Comparison of ENCODE assay signal across 8 mouse cellular contexts in the genomic region with DNA sequence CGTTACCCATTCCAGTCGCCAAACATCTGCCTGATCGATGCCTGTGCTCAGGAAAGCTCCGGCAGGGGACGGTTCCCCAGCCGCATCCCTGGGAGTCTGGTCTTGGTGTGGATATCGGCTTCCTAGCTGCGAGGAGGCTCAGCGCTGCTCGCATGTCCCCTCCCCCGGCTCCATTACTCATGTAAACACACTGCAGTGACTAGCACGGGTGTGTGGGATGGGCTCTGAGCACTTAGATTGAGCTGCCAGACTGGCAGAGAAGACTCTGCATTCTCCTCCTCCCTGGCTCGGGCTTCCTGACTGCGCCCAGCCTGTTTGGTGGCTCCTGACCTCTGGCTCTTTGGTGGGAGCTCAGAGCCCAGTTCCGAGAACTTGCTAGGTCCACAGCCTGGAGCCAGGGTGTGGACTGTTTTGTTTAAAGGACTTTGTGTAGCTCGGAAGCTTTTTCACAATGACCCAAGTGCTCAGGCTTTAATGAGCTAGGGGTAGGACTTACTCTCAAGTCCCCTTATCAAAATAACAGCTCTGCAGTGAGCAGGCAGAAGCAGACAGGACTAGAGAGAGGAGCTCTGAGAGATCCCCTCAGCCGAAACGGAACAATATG.
DNase-seq lines count a peak whose midpoint lies in the region; ATAC-seq and TF ChIP-seq lines count a peak whose summit lies in the region.

No protein-coding gene starts in this region.

- H3K4me3 ChIP-seq in cortical plate, adult 2 months (ENCODE audit: insufficient read depth, low read length) = peak overlapping the region; percentile 38
- H3K4me3 ChIP-seq in hindbrain, embryonic 13.5 days = peak overlapping the region; percentile 40
- peak overlapping the region; percentile 45 for H3K4me3 ChIP-seq in lung, embryonic 16.5 days (ENCODE audit: low read length)

- peak overlapping the region; percentile 32 for H3K27ac ChIP-seq in cortical plate, adult 2 months (ENCODE audit: insufficient read depth, low read length)
- H3K27ac ChIP-seq in hindbrain, embryonic 13.5 days = peak overlapping the region; percentile 81
- peak overlapping the region; percentile 82 for H3K27ac ChIP-seq in lung, embryonic 16.5 days (ENCODE audit: low read length)

- no peaks in the 10 kb centered on the region for H3K27me3 ChIP-seq in hindbrain, embryonic 13.5 days
- H3K27me3 ChIP-seq in lung, embryonic 16.5 days (ENCODE audit: control insufficient read depth, insufficient read depth, low read depth, low read length) = no peaks in the 10 kb centered on the region

- no peaks in the 10 kb centered on the region; the same call in 1 of the 2 replicates for H3K4me1 ChIP-seq in cortical plate, adult 2 months (ENCODE audit: control insufficient read depth, insufficient read depth, low read length)
- peaks cover 31% of the 10 kb centered on the region for H3K4me1 ChIP-seq in hindbrain, embryonic 13.5 days (replicated peaks)
- H3K4me1 ChIP-seq in lung, embryonic 16.5 days (replicated peaks; ENCODE audit: control insufficient read depth, insufficient read depth, low read length) = peaks cover 37% of the 10 kb centered on the region

- H3K9ac ChIP-seq in hindbrain, embryonic 13.5 days = peak overlapping the region; percentile 68
- H3K9ac ChIP-seq in lung, embryonic 16.5 days (ENCODE audit: low read length) = peak overlapping the region; percentile 59

- under 1% methylated on average over 18 of the region's 18 CpGs for WGBS in hindbrain, embryonic 13.5 days
- WGBS in lung, embryonic 16.5 days = 3% methylated on average over 18 of the region's 18 CpGs

- H3K4me2 ChIP-seq in hindbrain, embryonic 13.5 days = peak overlapping the region; percentile 60
- peak overlapping the region; percentile 49 for H3K4me2 ChIP-seq in lung, embryonic 16.5 days (ENCODE audit: low read depth, low read length)

- H3K9me3 ChIP-seq in hindbrain, embryonic 13.5 days = no peaks in the 10 kb centered on the region
- H3K9me3 ChIP-seq in lung, embryonic 16.5 days (ENCODE audit: control insufficient read depth, low read length) = no peaks in the 10 kb centered on the region

- no peak for TF ChIP-seq CTCF in cortical plate, adult 2 months (IDR thresholded peaks at IDR 0.05; ENCODE audit: extremely low read depth, insufficient read depth, low read length)

- ATAC-seq in hindbrain, embryonic 13.5 days (ENCODE audit: low FRiP score) = peak; percentile 87
- peak; percentile 94 for ATAC-seq in lung, embryonic 16.5 days (ENCODE audit: low read depth)

- peaks cover 16% of the 10 kb centered on the region for H3K36me3 ChIP-seq in hindbrain, embryonic 13.5 days
- H3K36me3 ChIP-seq in lung, embryonic 16.5 days (ENCODE audit: control insufficient read depth, insufficient read depth, low read length) = peaks cover 8% of the 10 kb centered on the region

- peak; percentile 67 for TF ChIP-seq POLR2A in cortical plate, adult 2 months (IDR thresholded peaks at IDR 0.05; ENCODE audit: extremely low read depth, insufficient read depth, low read length)

- peak; percentile 99 for DNase-seq in ZHBTc4 (ENCODE audit: low read depth, low spot score)
- DNase-seq in frontal cortex, postnatal 36 days (ENCODE audit: low spot score in 2 of 2) = peak; percentile 84 to 89
- DNase-seq in layer of hippocampus, postnatal 14 days (ENCODE audit: low spot score in 2 of 2) = peak; percentile 64 to 74
- peak; percentile 60 for DNase-seq in ovary, postnatal 10 days (ENCODE audit: low spot score)
- peak; percentile 42 for DNase-seq in thymus, postnatal 25 days

Comparison
In these comparisons a context has a peak if more than half of its experiments do, and no peak if none do; other contexts are left out.
1. Peak in every context shown above with its lines: DNase-seq, ATAC-seq, H3K4me3 ChIP-seq and H3K27ac ChIP-seq.
2. DNase-seq: peak in every context shown above with its lines; median percentile 99 in ZHBTc4; 86 in frontal cortex, postnatal 36 days; 69 in layer of hippocampus, postnatal 14 days; 60 in ovary, postnatal 10 days; 42 in thymus, postnatal 25 days.
3. H3K27ac ChIP-seq: peak in every context shown above with its lines; median percentile 82 in lung, embryonic 16.5 days; 81 in hindbrain, embryonic 13.5 days; 32 in cortical plate, adult 2 months.